Comparison of ENCODE assay signal across 8 mouse cellular contexts in genomic region chr16:97534448-97534847, GRCm38 (mm10). TPM values are rescaled to one million over a fixed set of nuclear protein-coding genes. Genes with fewer than 3 reads are reported as not detected.
A peak's percentile ranks its signal among the peaks of the same experiment; 100 is the strongest.
DNase-seq lines count a peak whose midpoint lies in the region; ATAC-seq and TF ChIP-seq lines count a peak whose summit lies in the region.

No protein-coding gene starts in this region.

- H3K9me3 ChIP-seq in kidney, embryonic 15.5 days (replicated peaks): no peaks in the 10 kb centered on the region
- no peaks in the 10 kb centered on the region for H3K9me3 ChIP-seq in heart, embryonic 13.5 days

- no peaks in the 10 kb centered on the region for H3K27me3 ChIP-seq in kidney, embryonic 15.5 days
- H3K27me3 ChIP-seq in heart, embryonic 13.5 days (replicated peaks): no peaks in the 10 kb centered on the region

- H3K36me3 ChIP-seq in kidney, embryonic 15.5 days: no peaks in the 10 kb centered on the region
- no peaks in the 10 kb centered on the region for H3K36me3 ChIP-seq in heart, embryonic 13.5 days

- TF ChIP-seq CTCF in bone marrow macrophage, adult 2 months (IDR thresholded peaks at IDR 0.05; ENCODE audit: low read depth, low read length): no peak

- WGBS in kidney, embryonic 15.5 days: 40% methylated on average over 1 of the region's 1 CpGs
- 18% methylated on average over 1 of the region's 1 CpGs for WGBS in heart, embryonic 13.5 days

- H3K4me1 ChIP-seq in kidney, embryonic 15.5 days: peaks cover 29% of the 10 kb centered on the region
- H3K4me1 ChIP-seq in bone marrow macrophage, adult 2 months (ENCODE audit: control insufficient read depth, insufficient read depth, low read length): peaks cover 24% of the 10 kb centered on the region
- peaks cover 39% of the 10 kb centered on the region for H3K4me1 ChIP-seq in heart, embryonic 13.5 days

- ATAC-seq in kidney, embryonic 15.5 days (replicated peaks; ENCODE audit: low FRiP score): no peak
- ATAC-seq in heart, embryonic 13.5 days (ENCODE audit: extremely low read depth, insufficient number of reproducible peaks, low FRiP score, low TSS enrichment): no peak

- no peak overlapping the region for H3K9ac ChIP-seq in kidney, embryonic 15.5 days
- H3K9ac ChIP-seq in heart, embryonic 13.5 days: peak overlapping the region; percentile 70

- no peak for DNase-seq in kidney, adult 9 months
- peak; percentile 23 for DNase-seq in lung, postnatal 36 days
- DNase-seq in right cerebral cortex, postnatal 14 days: no peak
- no peak for DNase-seq in MN1 (ENCODE audit: low spot score)
- DNase-seq in gastrocnemius, postnatal 4 days (ENCODE audit: low spot score in 2 of 2): no peak

- H3K27ac ChIP-seq in kidney, embryonic 15.5 days: peak overlapping the region; percentile 69
- peak overlapping the region; percentile 41 for H3K27ac ChIP-seq in bone marrow macrophage, adult 2 months (ENCODE audit: insufficient read depth, low read depth, low read length)
- peak overlapping the region; percentile 94 for H3K27ac ChIP-seq in heart, embryonic 13.5 days (replicated peaks)

- peak overlapping the region; percentile 42 for H3K4me2 ChIP-seq in kidney, embryonic 15.5 days
- peak overlapping the region; percentile 70 for H3K4me2 ChIP-seq in heart, embryonic 13.5 days

- no peak overlapping the region for H3K4me3 ChIP-seq in kidney, embryonic 15.5 days (replicated peaks)
- H3K4me3 ChIP-seq in bone marrow macrophage, adult 2 months (ENCODE audit: insufficient read depth, low read length): peak overlapping the region; percentile 18
- H3K4me3 ChIP-seq in heart, embryonic 13.5 days: peak overlapping the region; percentile 44

- no peak for TF ChIP-seq POLR2A in bone marrow macrophage, adult 2 months (IDR thresholded peaks at IDR 0.05; ENCODE audit: borderline replicate concordance, low read depth, low read length)

RNA-seq across cellular contexts. Expression of gene Fam3b, which starts 19.8 kb away (rescaled TPM):
- 0.23 TPM in 1 of 2 replicates, not detected in the other for polyA plus RNA-seq in kidney, embryonic 15.5 days (2015; fragmentation: Nextera tagmentation; extraction: Ambion mirVana)
- not detected in 2 replicates for polyA plus RNA-seq in bone marrow macrophage, adult 2 months (2012; ENCODE audit: insufficient read depth, insufficient read length, missing spikeins)
- not detected in 2 replicates for polyA plus RNA-seq in heart, embryonic 13.5 days (2015; fragmentation: Nextera tagmentation; extraction: Ambion mirVana)
- not detected for total RNA-seq in gastrocnemius, postnatal 4 days (2021)

Comparison
In these comparisons a context has a peak if more than half of its experiments do, and no peak if none do; other contexts are left out.
1. H3K27ac ChIP-seq: peak in every context shown above with its lines; median percentile 94 in heart, embryonic 13.5 days; 69 in kidney, embryonic 15.5 days; 41 in bone marrow macrophage, adult 2 months.